Mouse (Mus musculus) heart, adult 2 months (tissue): ENCODE measurements at regions not wholly inside any gene's neighbourhood (a gene's known extent, or its start where the extent isn't known, plus 50 kb on each side); places are given as distances from the start of the nearest gene placed in this dataset.

Experiments
- CTCF ChIP-seq: fragments of 200-600 bp; IDR thresholded peaks from 2 replicates; pipeline ENCODE4 v1.8.1; 2022; ENCODE audit warnings: antibody characterized with exemption, mild to moderate bottlenecking, moderate library complexity
- POLR2A ChIP-seq: fragments of 200-500 bp; IDR thresholded peaks from 2 replicates; pipeline ENCODE4 v1.6.1; 2011; ENCODE audit warnings: mild to moderate bottlenecking, low read depth, low read length, control low read depth; ENCODE audit not compliant: insufficient read depth

- TF ChIP-seq CTCF (no peak), POLR2A (no peak)
These were observed 569.6 kb upstream of the Btbd3 start for GRCm38 (mm10) chr2:137686735-137687134.
